Mouse (Mus musculus) liver, embryonic 14.5 days (tissue): ENCODE results near the gene Diaph2. TPM values are rescaled to one million over a fixed set of nuclear protein-coding genes. Genes with fewer than 3 reads are reported as not detected.
A peak's percentile ranks its signal among the peaks of the same experiment; 100 is the strongest.

Source experiments
- ATAC-seq: fragments of 200-750 bp; cut with Nextera tagmentation; 2 replicates; pipeline ENCODE4 v1.8.0; 2017; ENCODE audit warnings: moderate number of reproducible peaks, mild to moderate bottlenecking, moderate library complexity; ENCODE audit not compliant: insufficient read depth
- DNase-seq, 3 experiments: peaks; one replicate each; pipeline ENCODE4 v3.0.0-alpha.2; 2012 to 2013; ENCODE audit warnings: low read depth in 3 of 3, low spot score in 3 of 3
- H3K27ac ChIP-seq: fragments of 300-500 bp; sonication (generic); 2 replicates; pipeline ENCODE4 v1.5.1; 2014; ENCODE audit warnings: moderate library complexity, mild to moderate bottlenecking, control low read depth, inconsistent platforms
- H3K27me3 ChIP-seq: fragments of 300-500 bp; sonication (generic); 2 replicates; pipeline ENCODE4 v1.6.1; 2014; ENCODE audit warnings: mild to moderate bottlenecking, low read length, moderate library complexity; ENCODE audit not compliant: control insufficient read depth, insufficient read depth
- H3K36me3 ChIP-seq: fragments of 300-500 bp; sonication (generic); replicated peaks from 2 replicates; pipeline ENCODE4 v1.6.1; 2014; ENCODE audit warnings: low read depth; ENCODE audit not compliant: control insufficient read depth, insufficient read depth
- H3K4me1 ChIP-seq, 2 experiments: fragments of 200-500 bp in 1 of 2; fragments of 300-500 bp in 1 of 2; sonication (generic) in 1 of 2; replicated peaks; 2 replicates each; pipeline ENCODE4 v1.6.1; 2012 to 2014; ENCODE audit warnings: antibody characterized with exemption in 1 of 2, inconsistent platforms in 1 of 2, low read length in 1 of 2; ENCODE audit not compliant: control insufficient read depth in 2 of 2, insufficient read depth in 2 of 2
- H3K4me2 ChIP-seq: fragments of 300-500 bp; sonication (generic); 2 replicates; pipeline ENCODE4 v1.6.1; 2014; ENCODE audit warnings: low read depth, mild to moderate bottlenecking, control low read depth, moderate library complexity
- H3K4me3 ChIP-seq, 2 experiments: fragments of 200-500 bp in 1 of 2; fragments of 300-500 bp in 1 of 2; sonication (generic) in 1 of 2; 2 replicates each; pipeline ENCODE4 v1.5.1; 2012 to 2014; ENCODE audit warnings: low read depth in 2 of 2, low read length in 2 of 2, mild to moderate bottlenecking in 2 of 2, control low read depth in 1 of 2, inconsistent platforms in 1 of 2, moderate library complexity in 1 of 2; ENCODE audit not compliant: insufficient read depth in 1 of 2
- H3K9ac ChIP-seq: fragments of 300-500 bp; sonication (generic); replicated peaks from 2 replicates; pipeline ENCODE4 v1.6.1; 2014; ENCODE audit warnings: mild to moderate bottlenecking, control low read depth, moderate library complexity
- H3K9me3 ChIP-seq: fragments of 300-500 bp; sonication (generic); 2 replicates; pipeline ENCODE4 v1.6.1; 2016; ENCODE audit warnings: low read length, mixed read lengths; ENCODE audit not compliant: control insufficient read depth
- CTCF ChIP-seq: IDR thresholded peaks from 2 replicates; pipeline ENCODE4 v1.5.1; 2016; ENCODE audit warnings: antibody characterized with exemption, low read depth, control low read depth
- EP300 ChIP-seq: IDR thresholded peaks from 2 replicates; pipeline ENCODE4 v1.6.1; 2016; ENCODE audit warnings: antibody characterized with exemption, low read depth
- WGBS: fragments of 180-500 bp; shearing (Covaris S2); extraction: QIAGEN DNeasy Blood & Tissue Kit; methylation state at CpG from one replicate; pipeline ENCODE4 v1.1.7; 2014; ENCODE audit not compliant: insufficient replicate concordance; 5-methylcytosine and 5-hydroxymethylcytosine counted together
- polyA plus RNA-seq, 2 experiments: library from polyadenylated mRNA; depleted of rRNA in 1 of 2; stranded (reverse) in 1 of 2; unstranded in 1 of 2; fragments of >200 nt; fragmentation: Nextera tagmentation in 1 of 2; extraction: Ambion mirVana in 1 of 2; gene quantifications; 2 replicates each; pipeline versions ENCODE4 v1.2.1 to v1.2.3; 2012 to 2014

The Diaph2 gene
- polyA plus RNA-seq, 2 experiments = 0.68 to 0.88 TPM

GRCm38 (mm10) chrX:129750606-129751005, 1.1 kb downstream of the Diaph2 start:
- Histone ChIP-seq H3K4me2 (peak overlapping the region; percentile 53), H3K27ac (no peak overlapping the region), H3K4me3 (peak overlapping the region; percentile 50 to 64), H3K36me3 (no peaks in the 10 kb centered on the region), H3K9me3 (no peaks in the 10 kb centered on the region), H3K4me1 (0 out of 4 replicates have a peak, but pooled peaks cover 0 to 2% of the 10 kb centered on the region in 2 experiments), H3K27me3 (no peaks in the 10 kb centered on the region), H3K9ac (no peak overlapping the region)
- WGBS = 12% methylated on average over 6 of the region's 6 CpGs
- no peak for TF ChIP-seq EP300
- no peak for TF ChIP-seq CTCF
- DNase-seq (no peak), ATAC-seq (no peak)

GRCm38 (mm10) chrX:129756606-129757005, 7.1 kb downstream of the Diaph2 start:
- Histone ChIP-seq H3K27ac (no peak overlapping the region), H3K4me3 (no peak overlapping the region), H3K27me3 (no peaks in the 10 kb centered on the region), H3K36me3 (no peaks in the 10 kb centered on the region), H3K4me2 (no peak overlapping the region), H3K9ac (no peak overlapping the region), H3K9me3 (no peaks in the 10 kb centered on the region), H3K4me1 (no peaks in the 10 kb centered on the region)
- TF ChIP-seq EP300 (no peak), CTCF (no peak)
- DNase-seq (no peak), ATAC-seq (no peak)

- Histone ChIP-seq H3K4me2 (no peak overlapping the region), H3K9ac (no peak overlapping the region), H3K27me3 (no peaks in the 10 kb centered on the region), H3K4me3 (no peak overlapping the region), H3K36me3 (no peaks in the 10 kb centered on the region), H3K27ac (no peak overlapping the region), H3K9me3 (no peaks in the 10 kb centered on the region), H3K4me1 (no peaks in the 10 kb centered on the region)
- DNase-seq (no peak), ATAC-seq (no peak)
- TF ChIP-seq EP300 = no peak
- TF ChIP-seq CTCF = no peak
- 60% methylated on average over 2 of the region's 2 CpGs for WGBS
Observed at GRCm38 (mm10) chrX:129762649-129763048, 13.1 kb downstream of the Diaph2 start.

GRCm38 (mm10) chrX:129765378-129765777, 15.8 kb downstream of the Diaph2 start:
- TF ChIP-seq EP300 = no peak
- TF ChIP-seq CTCF = no peak
- no peak for DNase-seq
- ATAC-seq = no peak

GRCm38 (mm10) chrX:129766811-129767210, 17.3 kb downstream of the Diaph2 start:
- Histone ChIP-seq H3K9ac (no peak overlapping the region), H3K9me3 (no peaks in the 10 kb centered on the region), H3K36me3 (no peaks in the 10 kb centered on the region), H3K4me2 (no peak overlapping the region), H3K4me3 (no peak overlapping the region), H3K4me1 (no peaks in the 10 kb centered on the region), H3K27ac (no peak overlapping the region), H3K27me3 (no peaks in the 10 kb centered on the region)
- TF ChIP-seq CTCF = no peak
- TF ChIP-seq EP300 = no peak
- no peak for ATAC-seq
- no peak for DNase-seq
- WGBS = 11% methylated on average over 1 of the region's 1 CpGs

More at GRCm38 (mm10) chrX:129765378-129765777, 15.8 kb downstream of the Diaph2 start:
- H3K27me3 ChIP-seq = no peaks in the 10 kb centered on the region
- H3K9me3 ChIP-seq = no peaks in the 10 kb centered on the region
- H3K4me1 ChIP-seq = no peaks in the 10 kb centered on the region
- H3K36me3 ChIP-seq = no peaks in the 10 kb centered on the region
- no peak overlapping the region for H3K9ac ChIP-seq
- H3K4me2 ChIP-seq = no peak overlapping the region
- no peak overlapping the region for H3K27ac ChIP-seq
- H3K4me3 ChIP-seq = no peak overlapping the region
- WGBS = 67% methylated on average over 2 of the region's 2 CpGs

GRCm38 (mm10) chrX:129770625-129771024, 21.1 kb downstream of the Diaph2 start:
- no peaks in the 10 kb centered on the region for H3K27me3 ChIP-seq
- WGBS = 47% methylated on average over 2 of the region's 2 CpGs

More at GRCm38 (mm10) chrX:129770625-129771024, 21.1 kb downstream of the Diaph2 start:
- no peak overlapping the region for H3K4me3 ChIP-seq
- no peaks in the 10 kb centered on the region for H3K9me3 ChIP-seq
- DNase-seq = no peak
- H3K27ac ChIP-seq = no peak overlapping the region
- H3K9ac ChIP-seq = no peak overlapping the region
- no peak for TF ChIP-seq EP300
- no peak for TF ChIP-seq CTCF
- no peaks in the 10 kb centered on the region for H3K4me1 ChIP-seq
- no peak for ATAC-seq
- H3K36me3 ChIP-seq = no peaks in the 10 kb centered on the region
- H3K4me2 ChIP-seq = no peak overlapping the region
